Mouse (Mus musculus) lung, embryonic 14.5 days (tissue): Measurements from ENCODE around the gene Eya3. TPM values are rescaled to one million over a fixed set of nuclear protein-coding genes. Genes with fewer than 3 reads are reported as not detected.
"Not testable (repeated sequence)": the region's sequence is repeated elsewhere in the genome, so short reads cannot be mapped to it uniquely, and the experiment has no call there.

Experiments
- ATAC-seq: fragments of 200-750 bp; cut with Nextera tagmentation; 2 replicates; pipeline ENCODE4 v1.8.0; 2017; ENCODE audit warnings: mild to moderate bottlenecking, moderate TSS enrichment, moderate library complexity; ENCODE audit not compliant: insufficient read depth
- DNase-seq: peaks from one replicate; pipeline ENCODE4 v3.0.0-alpha.2; 2015
- H3K27ac ChIP-seq: fragments of 300-500 bp; sonication (generic); 2 replicates; pipeline ENCODE4 v1.5.1; 2014; ENCODE audit warnings: low read depth, mild to moderate bottlenecking, moderate library complexity
- H3K27me3 ChIP-seq: fragments of 300-500 bp; sonication (generic); 2 replicates; pipeline ENCODE4 v1.6.1; 2014; ENCODE audit warnings: low read length, control low read depth; ENCODE audit not compliant: insufficient read depth
- H3K36me3 ChIP-seq: fragments of 300-500 bp; sonication (generic); 2 replicates; pipeline ENCODE4 v1.6.1; 2014; ENCODE audit warnings: control low read depth; ENCODE audit not compliant: insufficient read depth
- H3K4me1 ChIP-seq: fragments of 300-500 bp; sonication (generic); 2 replicates; pipeline ENCODE4 v1.6.1; 2014; ENCODE audit warnings: antibody characterized with exemption, control low read depth; ENCODE audit not compliant: insufficient read depth
- H3K4me2 ChIP-seq: fragments of 300-500 bp; sonication (generic); 2 replicates; pipeline ENCODE4 v1.6.1; 2014; ENCODE audit warnings: mild to moderate bottlenecking
- H3K4me3 ChIP-seq: fragments of 300-500 bp; sonication (generic); 2 replicates; pipeline ENCODE4 v1.5.1; 2014; ENCODE audit warnings: low read depth, low read length
- H3K9ac ChIP-seq: fragments of 300-500 bp; sonication (generic); 2 replicates; pipeline ENCODE4 v1.6.1; 2014
- H3K9me3 ChIP-seq: fragments of 300-500 bp; sonication (generic); 2 replicates; pipeline ENCODE4 v1.6.1; 2016; ENCODE audit warnings: low read depth, low read length, control low read depth
- CTCF ChIP-seq: IDR thresholded peaks from 2 replicates; pipeline ENCODE4 v1.5.1; 2016; ENCODE audit warnings: antibody characterized with exemption, low read depth
- WGBS: fragments of 180-500 bp; shearing (Covaris S2); extraction: QIAGEN DNeasy Blood & Tissue Kit; methylation state at CpG from one replicate; pipeline ENCODE4 v1.1.7; 2014; 5-methylcytosine and 5-hydroxymethylcytosine counted together
- polyA plus RNA-seq: library from polyadenylated mRNA; unstranded; fragments of >200 nt; fragmentation: Nextera tagmentation; extraction: Ambion mirVana; gene quantifications from 2 replicates; pipeline ENCODE4 v1.2.1, GENCODE M21; 2014

The Eya3 gene
- polyA plus RNA-seq, 1 experiment from 2014 or later = 29.5 TPM

GRCm38 (mm10) chr4:132752992-132753391, 114.2 kb downstream of the Eya3 start:
- no peak for ATAC-seq
- Histone ChIP-seq H3K27me3 (peaks cover 3% of the 10 kb centered on the region; the same call in 1 of the 2 replicates), H3K9me3 (no peaks in the 10 kb centered on the region), H3K9ac (no peak overlapping the region; the same call in 1 of the 2 replicates), H3K4me1 (no peaks in the 10 kb centered on the region), H3K4me3 (no peak overlapping the region), H3K27ac (no peak overlapping the region), H3K36me3 (no peaks in the 10 kb centered on the region), H3K4me2 (no peak overlapping the region)
- DNase-seq = peak; percentile 44
- TF ChIP-seq CTCF = no peak
- 51% methylated on average over 6 of the region's 6 CpGs for WGBS

GRCm38 (mm10) chr4:132756974-132757373, 118.2 kb downstream of the Eya3 start, which contains the start of gene Smpdl3b:
Gene Smpdl3b (minus strand): TSS chr4:132757252.
- no peak within 1 kb of the TSS for H3K27ac ChIP-seq
- 1% methylated on average over 22 of the region's 22 CpGs for WGBS
- DNase-seq = peak; percentile 89
- H3K4me1 ChIP-seq = no peaks in the 10 kb centered on the region
- TF ChIP-seq CTCF = peak; percentile 77
- H3K36me3 ChIP-seq = no peaks in the 10 kb centered on the region
- H3K9me3 ChIP-seq = no peaks in the 10 kb centered on the region
- peak within 1 kb of the TSS; percentile 42 for H3K4me3 ChIP-seq
- H3K4me2 ChIP-seq = peak within 1 kb of the TSS; percentile 90
- peak within 1 kb of the TSS; percentile 50 for H3K9ac ChIP-seq
- ATAC-seq = peak; percentile 96
- H3K27me3 ChIP-seq = peaks cover 3% of the 10 kb centered on the region; the same call in 1 of the 2 replicates

GRCm38 (mm10) chr4:132757633-132758351, 119.0 kb downstream of the Eya3 start:
- Histone ChIP-seq H3K27me3 (peaks cover 3% of the 10 kb centered on the region; the same call in 1 of the 2 replicates), H3K4me3 (no peak overlapping the region), H3K9ac (no peak overlapping the region), H3K36me3 (no peaks in the 10 kb centered on the region), H3K27ac (no peak overlapping the region), H3K9me3 (no peaks in the 10 kb centered on the region), H3K4me1 (no peaks in the 10 kb centered on the region), H3K4me2 (peak overlapping the region; percentile 90; the same call in 1 of the 2 replicates)
- no peak for TF ChIP-seq CTCF
- ATAC-seq = no peak
- no peak for DNase-seq
- WGBS = 75% methylated on average over 7 of the region's 7 CpGs

- Histone ChIP-seq H3K9ac (no peak overlapping the region), H3K4me3 (no peak overlapping the region), H3K27ac (no peak overlapping the region), H3K4me1 (no peaks in the 10 kb centered on the region), H3K36me3 (no peaks in the 10 kb centered on the region), H3K4me2 (no peak overlapping the region), H3K27me3 (peaks cover 3% of the 10 kb centered on the region; the same call in 1 of the 2 replicates), H3K9me3 (no peaks in the 10 kb centered on the region)
- no peak for DNase-seq
- WGBS = 59% methylated on average over 3 of the region's 3 CpGs
- no peak for TF ChIP-seq CTCF
- no peak for ATAC-seq
These were observed 121.5 kb downstream of the Eya3 start for GRCm38 (mm10) chr4:132760296-132760695.

GRCm38 (mm10) chr4:132762602-132763001, 123.8 kb downstream of the Eya3 start:
- no peak overlapping the region for H3K9ac ChIP-seq
- 65% methylated on average over 6 of the region's 6 CpGs for WGBS

GRCm38 (mm10) chr4:132763125-132763524, 124.3 kb downstream of the Eya3 start:
- not testable (repeated sequence) for H3K4me2 ChIP-seq, H3K36me3 ChIP-seq, H3K27me3 ChIP-seq, ATAC-seq, H3K27ac ChIP-seq, H3K9ac ChIP-seq, H3K4me1 ChIP-seq, H3K4me3 ChIP-seq, H3K9me3 ChIP-seq, DNase-seq
- WGBS = 79% methylated on average over 3 of the region's 3 CpGs

More at GRCm38 (mm10) chr4:132762602-132763001, 123.8 kb downstream of the Eya3 start:
- H3K4me3 ChIP-seq = no peak overlapping the region
- TF ChIP-seq CTCF = no peak
- no peak for DNase-seq
- H3K9me3 ChIP-seq = no peaks in the 10 kb centered on the region
- no peaks in the 10 kb centered on the region; the same call in 1 of the 2 replicates for H3K27me3 ChIP-seq
- no peak overlapping the region for H3K27ac ChIP-seq
- no peaks in the 10 kb centered on the region for H3K36me3 ChIP-seq
- no peak overlapping the region for H3K4me2 ChIP-seq
- ATAC-seq = no peak
- H3K4me1 ChIP-seq = no peaks in the 10 kb centered on the region
